Mouse (Mus musculus) heart, embryonic 14.5 days (tissue): ENCODE measurements at regions not wholly inside any gene's neighbourhood (a gene's known extent, or its start where the extent isn't known, plus 50 kb on each side); places are given as distances from the start of the nearest gene placed in this dataset.
"Not testable (repeated sequence)": the region's sequence is repeated elsewhere in the genome, so short reads cannot be mapped to it uniquely, and the experiment has no call there.

Experiments used
- ATAC-seq: fragments of 200-750 bp; cut with Nextera tagmentation; 2 replicates; pipeline ENCODE4 v1.8.0; 2017; ENCODE audit warnings: low read depth, moderate TSS enrichment; ENCODE audit not compliant: insufficient number of reproducible peaks, insufficient read depth, low FRiP score
- H3K27ac ChIP-seq, 2 experiments: fragments of 200-500 bp in 1 of 2; fragments of 300-500 bp in 1 of 2; sonication (generic) in 1 of 2; replicated peaks in 1 of 2; 2 replicates each; pipeline ENCODE4 v1.5.1; 2012 to 2014; ENCODE audit warnings: low read depth in 2 of 2, low read length in 2 of 2, control low read depth in 1 of 2, mild to moderate bottlenecking in 1 of 2, mixed read lengths in 1 of 2; ENCODE audit not compliant: control insufficient read depth in 1 of 2, insufficient read depth in 1 of 2
- H3K27me3 ChIP-seq: fragments of 300-500 bp; sonication (generic); 2 replicates; pipeline ENCODE4 v1.6.1; 2014; ENCODE audit warnings: mild to moderate bottlenecking, low read length, control low read depth; ENCODE audit not compliant: control insufficient read depth, insufficient read depth
- H3K36me3 ChIP-seq: fragments of 300-500 bp; sonication (generic); 2 replicates; pipeline ENCODE4 v1.6.1; 2014; ENCODE audit warnings: mild to moderate bottlenecking, control low read depth, low read length, mixed read lengths; ENCODE audit not compliant: control insufficient read depth, insufficient read depth
- H3K4me1 ChIP-seq, 2 experiments: fragments of 200-500 bp in 1 of 2; fragments of 300-500 bp in 1 of 2; sonication (generic) in 1 of 2; 2 replicates each; pipeline ENCODE4 v1.6.1; 2012 to 2014; ENCODE audit warnings: low read length in 2 of 2, control low read depth in 1 of 2, mixed read lengths in 1 of 2; ENCODE audit not compliant: control insufficient read depth in 2 of 2, insufficient read depth in 2 of 2
- H3K4me2 ChIP-seq: fragments of 300-500 bp; sonication (generic); 2 replicates; pipeline ENCODE4 v1.6.1; 2014; ENCODE audit warnings: mild to moderate bottlenecking, low read length
- H3K4me3 ChIP-seq, 2 experiments: fragments of 200-500 bp in 1 of 2; fragments of 300-500 bp in 1 of 2; sonication (generic) in 1 of 2; 2 replicates each; pipeline ENCODE4 v1.5.1; 2012 to 2014; ENCODE audit warnings: low read length in 2 of 2, mild to moderate bottlenecking in 2 of 2, control low read depth in 1 of 2, low read depth in 1 of 2, moderate library complexity in 1 of 2; ENCODE audit not compliant: control insufficient read depth in 1 of 2, insufficient read depth in 1 of 2
- H3K9ac ChIP-seq: fragments of 300-500 bp; sonication (generic); 2 replicates; pipeline ENCODE4 v1.6.1; 2014; ENCODE audit warnings: mild to moderate bottlenecking, low read length
- H3K9me3 ChIP-seq: fragments of 300-500 bp; sonication (generic); 2 replicates; pipeline ENCODE4 v1.6.1; 2016; ENCODE audit warnings: low read length, control low read depth; ENCODE audit not compliant: control insufficient read depth
- WGBS: fragments of 180-500 bp; shearing (Covaris S2); extraction: QIAGEN DNeasy Blood & Tissue Kit; methylation state at CpG from one replicate; pipeline ENCODE4 v1.1.7; 2014; 5-methylcytosine and 5-hydroxymethylcytosine counted together

- Histone ChIP-seq H3K27me3 (no peaks in the 10 kb centered on the region), H3K4me3 (no peak overlapping the region), H3K27ac (no peak overlapping the region), H3K36me3 (no peaks in the 10 kb centered on the region), H3K9me3 (no peaks in the 10 kb centered on the region), H3K4me2 (no peak overlapping the region), H3K9ac (no peak overlapping the region), H3K4me1 (peaks cover 0 to 4% of the 10 kb centered on the region in 2 experiments; a peak in 1 of 4 replicates)
- ATAC-seq: no peak
- 81% methylated on average over 6 of the region's 6 CpGs for WGBS
Observed at GRCm38 (mm10) chr2:44513080-44513724, 414.3 kb downstream of the Gtdc1 start.

DNA sequence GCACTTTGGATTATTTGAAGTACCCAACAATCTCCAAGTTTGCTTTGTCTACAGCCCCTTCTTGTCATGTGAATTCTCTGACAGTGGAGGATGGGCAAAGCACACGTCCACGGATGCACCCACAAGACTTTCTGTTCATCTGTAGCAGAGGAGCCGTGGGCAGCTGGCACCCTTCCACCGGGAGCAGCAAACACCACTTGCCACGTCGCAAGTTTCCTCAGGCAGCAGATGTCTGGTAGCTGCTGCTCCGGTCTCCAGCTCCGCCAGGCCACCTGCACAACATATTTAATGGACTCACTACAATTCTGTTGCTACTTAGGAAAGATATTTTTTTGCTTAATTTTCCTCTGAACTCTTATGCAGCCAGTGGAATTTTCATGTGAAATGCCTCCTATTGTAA lies 415.1 kb downstream of the Gtdc1 start:
- H3K9me3 ChIP-seq: no peaks in the 10 kb centered on the region
- 54% methylated on average over 8 of the region's 8 CpGs for WGBS
- H3K27ac ChIP-seq: no peak overlapping the region
- no peaks in the 10 kb centered on the region for H3K36me3 ChIP-seq
- H3K9ac ChIP-seq: no peak overlapping the region
- no peaks in the 10 kb centered on the region for H3K27me3 ChIP-seq
- H3K4me2 ChIP-seq: no peak overlapping the region
- ATAC-seq: no peak
- no peak overlapping the region for H3K4me3 ChIP-seq
- no peaks in the 10 kb centered on the region for H3K4me1 ChIP-seq

DNA sequence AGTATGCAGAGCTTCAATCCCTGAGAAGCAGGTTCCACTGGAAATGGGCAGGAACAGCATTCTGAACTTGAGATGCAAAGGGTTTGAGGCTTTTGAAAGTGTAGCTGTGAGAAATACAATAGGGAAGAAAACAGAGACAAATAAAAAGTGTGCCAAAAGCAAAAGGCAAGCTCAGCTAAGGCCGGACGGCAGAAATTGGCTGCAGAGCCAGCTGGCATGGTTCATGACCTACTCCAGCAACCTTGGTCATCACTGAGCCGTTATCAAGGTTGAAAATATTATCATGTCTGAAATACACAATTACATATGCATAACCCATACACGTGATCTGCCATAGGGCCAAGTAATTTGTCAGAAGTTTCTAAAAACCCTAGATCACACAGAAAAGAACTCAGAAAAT lies 418.4 kb downstream of the Gtdc1 start:
- H3K9me3 ChIP-seq: no peaks in the 10 kb centered on the region
- no peaks in the 10 kb centered on the region for H3K27me3 ChIP-seq
- no peak overlapping the region for H3K4me3 ChIP-seq
- 73% methylated on average over 4 of the region's 4 CpGs for WGBS
- H3K9ac ChIP-seq: no peak overlapping the region
- H3K27ac ChIP-seq: no peak overlapping the region
- no peaks in the 10 kb centered on the region for H3K36me3 ChIP-seq
- H3K4me2 ChIP-seq: no peak overlapping the region
- H3K4me1 ChIP-seq: peaks cover 0 to 2% of the 10 kb centered on the region in 2 experiments; a peak in 1 of 4 replicates
- ATAC-seq: no peak

- ATAC-seq: no peak
Observed at GRCm38 (mm10) chr2:44504273-44504672, 423.2 kb downstream of the Gtdc1 start.

DNA sequence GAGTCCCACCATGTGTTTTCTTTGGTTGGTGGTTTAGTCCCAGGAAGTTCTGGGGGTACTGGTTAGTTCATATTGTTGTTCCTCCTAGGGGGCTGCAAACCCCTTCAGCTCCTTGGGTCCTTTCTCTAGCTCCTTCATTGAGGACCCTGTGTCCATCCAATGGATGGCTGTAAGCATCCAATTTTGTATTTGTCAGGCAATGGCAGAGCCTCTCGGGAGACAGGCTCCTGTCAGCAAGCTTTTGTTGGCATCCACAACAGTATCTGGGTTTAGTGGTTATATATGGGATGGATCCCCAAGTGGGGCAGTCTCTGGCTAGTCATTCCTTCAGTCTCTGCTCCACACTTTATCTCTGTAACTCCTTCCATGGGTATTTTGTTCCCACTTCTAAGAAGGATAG lies 436.7 kb downstream of the Gtdc1 start:
- not testable (repeated sequence) for ATAC-seq, H3K27me3 ChIP-seq, H3K27ac ChIP-seq, H3K4me1 ChIP-seq, H3K4me2 ChIP-seq, H3K9me3 ChIP-seq, H3K4me3 ChIP-seq, H3K36me3 ChIP-seq, H3K9ac ChIP-seq
- 64% methylated on average over 1 of the region's 1 CpGs for WGBS

More at GRCm38 (mm10) chr2:44504273-44504672, 423.2 kb downstream of the Gtdc1 start:
- Histone ChIP-seq H3K4me2 (no peak overlapping the region), H3K27me3 (no peaks in the 10 kb centered on the region), H3K9me3 (no peaks in the 10 kb centered on the region), H3K27ac (no peak overlapping the region), H3K4me3 (no peak overlapping the region), H3K9ac (no peak overlapping the region), H3K36me3 (no peaks in the 10 kb centered on the region), H3K4me1 (peaks cover 0 to 2% of the 10 kb centered on the region in 2 experiments; a peak in 1 of 4 replicates)
- WGBS: 41% methylated on average over 6 of the region's 6 CpGs

- H3K9ac ChIP-seq: no peak overlapping the region
- H3K27ac ChIP-seq: no peak overlapping the region
- no peaks in the 10 kb centered on the region for H3K4me1 ChIP-seq
- no peaks in the 10 kb centered on the region; the same call in 1 of the 2 replicates for H3K9me3 ChIP-seq
- no peak overlapping the region for H3K4me2 ChIP-seq
- WGBS: 93% methylated on average over 4 of the region's 4 CpGs
- no peaks in the 10 kb centered on the region for H3K36me3 ChIP-seq
- no peak for ATAC-seq
- H3K4me3 ChIP-seq: no peak overlapping the region
- no peaks in the 10 kb centered on the region for H3K27me3 ChIP-seq
Observed at GRCm38 (mm10) chr2:44490230-44490629, 437.2 kb downstream of the Gtdc1 start.

- peak overlapping the region; percentile 13; the same call in 1 of the 2 replicates for H3K4me2 ChIP-seq
- H3K4me1 ChIP-seq: no peaks in the 10 kb centered on the region
- H3K4me3 ChIP-seq: no peak overlapping the region
- ATAC-seq: no peak
- H3K36me3 ChIP-seq: no peaks in the 10 kb centered on the region
- WGBS: 73% methylated on average over 14 of the region's 14 CpGs
- H3K27me3 ChIP-seq: no peaks in the 10 kb centered on the region
- H3K9ac ChIP-seq: no peak overlapping the region
- no peak overlapping the region for H3K27ac ChIP-seq
- H3K9me3 ChIP-seq: peaks cover 5% of the 10 kb centered on the region; the same call in 1 of the 2 replicates
Observed at GRCm38 (mm10) chr2:44485880-44486279, 441.6 kb downstream of the Gtdc1 start.

- no peak overlapping the region for H3K4me3 ChIP-seq
- no peaks in the 10 kb centered on the region for H3K36me3 ChIP-seq
- no peak for ATAC-seq
- WGBS: 90% methylated on average over 5 of the region's 5 CpGs
- no peaks in the 10 kb centered on the region for H3K4me1 ChIP-seq
- no peak overlapping the region for H3K27ac ChIP-seq
- no peaks in the 10 kb centered on the region for H3K9me3 ChIP-seq
- H3K9ac ChIP-seq: no peak overlapping the region
- no peak overlapping the region for H3K4me2 ChIP-seq
- H3K27me3 ChIP-seq: no peaks in the 10 kb centered on the region
Observed at GRCm38 (mm10) chr2:44479746-44480145, 447.7 kb downstream of the Gtdc1 start.
